Mouse (Mus musculus): ENCODE data around the gene Pla2g12a. TPM values are rescaled to one million over a fixed set of nuclear protein-coding genes. Genes with fewer than 3 reads are reported as not detected.

The Pla2g12a gene
- polyA plus RNA-seq, 1 experiment from 2014 or later, result 43.7 TPM

- ATAC-seq (no peak), DNase-seq (ENCODE audit: low spot score) (no peak)
- Histone ChIP-seq H3K4me1 (ENCODE audit: insufficient read depth, low read depth, low read length) (no peaks in the 10 kb centered on the region), H3K4me2 (replicated peaks; ENCODE audit: low read depth, low read length) (no peak overlapping the region), H3K36me3 (ENCODE audit: insufficient read depth, low read length) (no peaks in the 10 kb centered on the region), H3K27me3 (replicated peaks; ENCODE audit: insufficient read depth, low read length) (no peaks in the 10 kb centered on the region), H3K9me3 (ENCODE audit: low read length) (no peaks in the 10 kb centered on the region), H3K9ac (replicated peaks; ENCODE audit: low read depth) (no peak overlapping the region), H3K27ac (ENCODE audit: low read length) (no peak overlapping the region), H3K4me3 (ENCODE audit: low read depth, low read length) (no peak overlapping the region)
- no peak for TF ChIP-seq CTCF (IDR thresholded peaks at IDR 0.05)
- 38% methylated on average over 7 of the region's 7 CpGs for WGBS
These were observed 40.4 kb upstream of the Pla2g12a start for GRCm38 (mm10) chr3:129838017-129838416.

GRCm38 (mm10) chr3:129845868-129846267, 32.5 kb upstream of the Pla2g12a start:
- Histone ChIP-seq H3K4me1 (ENCODE audit: insufficient read depth, low read depth, low read length) (no peaks in the 10 kb centered on the region), H3K27me3 (replicated peaks; ENCODE audit: insufficient read depth, low read length) (no peaks in the 10 kb centered on the region), H3K4me3 (ENCODE audit: low read depth, low read length) (no peak overlapping the region), H3K9ac (replicated peaks; ENCODE audit: low read depth) (no peak overlapping the region), H3K36me3 (ENCODE audit: insufficient read depth, low read length) (no peaks in the 10 kb centered on the region), H3K4me2 (replicated peaks; ENCODE audit: low read depth, low read length) (no peak overlapping the region), H3K9me3 (ENCODE audit: low read length) (no peaks in the 10 kb centered on the region), H3K27ac (ENCODE audit: low read length) (no peak overlapping the region)
- 73% methylated on average over 2 of the region's 2 CpGs for WGBS
- ATAC-seq (no peak), DNase-seq (ENCODE audit: low spot score) (no peak)
- TF ChIP-seq EP300 (IDR thresholded peaks at IDR 0.05), result no peak
- TF ChIP-seq CTCF (IDR thresholded peaks at IDR 0.05), result no peak

GRCm38 (mm10) chr3:129846846-129847245, 31.6 kb upstream of the Pla2g12a start:
- 71% methylated on average over 7 of the region's 7 CpGs for WGBS
- no peak for TF ChIP-seq CTCF (IDR thresholded peaks at IDR 0.05)
- TF ChIP-seq EP300 (IDR thresholded peaks at IDR 0.05), result no peak
- ATAC-seq, result no peak

GRCm38 (mm10) chr3:129862592-129862991, 15.8 kb upstream of the Pla2g12a start:
- Histone ChIP-seq H3K27ac (ENCODE audit: low read length) (no peak overlapping the region), H3K4me2 (replicated peaks; ENCODE audit: low read depth, low read length) (no peak overlapping the region), H3K9ac (replicated peaks; ENCODE audit: low read depth) (no peak overlapping the region), H3K4me1 (ENCODE audit: insufficient read depth, low read depth, low read length) (no peaks in the 10 kb centered on the region), H3K9me3 (ENCODE audit: low read length) (no peaks in the 10 kb centered on the region), H3K4me3 (ENCODE audit: low read depth, low read length) (no peak overlapping the region), H3K36me3 (ENCODE audit: insufficient read depth, low read length) (no peaks in the 10 kb centered on the region), H3K27me3 (replicated peaks; ENCODE audit: insufficient read depth, low read length) (no peaks in the 10 kb centered on the region)
- 63% methylated on average over 2 of the region's 2 CpGs for WGBS
- ATAC-seq (no peak), DNase-seq (ENCODE audit: low spot score) (no peak)
- TF ChIP-seq CTCF (IDR thresholded peaks at IDR 0.05) (no peak), EP300 (IDR thresholded peaks at IDR 0.05) (no peak)

More at GRCm38 (mm10) chr3:129846846-129847245, 31.6 kb upstream of the Pla2g12a start:
- H3K4me1 ChIP-seq (ENCODE audit: insufficient read depth, low read depth, low read length), result no peaks in the 10 kb centered on the region
- H3K27ac ChIP-seq (ENCODE audit: low read length), result no peak overlapping the region
- H3K4me2 ChIP-seq (replicated peaks; ENCODE audit: low read depth, low read length), result no peak overlapping the region
- H3K27me3 ChIP-seq (replicated peaks; ENCODE audit: insufficient read depth, low read length), result no peaks in the 10 kb centered on the region
- no peak overlapping the region for H3K4me3 ChIP-seq (ENCODE audit: low read depth, low read length)
- no peaks in the 10 kb centered on the region for H3K9me3 ChIP-seq (ENCODE audit: low read length)
- H3K36me3 ChIP-seq (ENCODE audit: insufficient read depth, low read length), result no peaks in the 10 kb centered on the region
- no peak for DNase-seq (ENCODE audit: low spot score)
- H3K9ac ChIP-seq (replicated peaks; ENCODE audit: low read depth), result no peak overlapping the region

GRCm38 (mm10) chr3:129863698-129864097, 14.7 kb upstream of the Pla2g12a start:
- Histone ChIP-seq H3K4me3 (ENCODE audit: low read depth, low read length) (no peak overlapping the region), H3K9ac (replicated peaks; ENCODE audit: low read depth) (no peak overlapping the region), H3K27ac (ENCODE audit: low read length) (no peak overlapping the region), H3K4me2 (replicated peaks; ENCODE audit: low read depth, low read length) (no peak overlapping the region), H3K4me1 (ENCODE audit: insufficient read depth, low read depth, low read length) (no peaks in the 10 kb centered on the region), H3K27me3 (replicated peaks; ENCODE audit: insufficient read depth, low read length) (no peaks in the 10 kb centered on the region), H3K36me3 (ENCODE audit: insufficient read depth, low read length) (no peaks in the 10 kb centered on the region), H3K9me3 (ENCODE audit: low read length) (no peaks in the 10 kb centered on the region)
- WGBS, result 54% methylated on average over 14 of the region's 14 CpGs
- DNase-seq (ENCODE audit: low spot score) (peak; percentile 30), ATAC-seq (0 out of 2 replicates have a peak, but pooled peaks have one; percentile 37)
- TF ChIP-seq EP300 (IDR thresholded peaks at IDR 0.05) (no peak), CTCF (IDR thresholded peaks at IDR 0.05) (peak; percentile 85)

- TF ChIP-seq CTCF (IDR thresholded peaks at IDR 0.05) (no peak), EP300 (IDR thresholded peaks at IDR 0.05) (no peak)
- no peaks in the 10 kb centered on the region for H3K9me3 ChIP-seq (ENCODE audit: low read length)
- no peak overlapping the region for H3K4me2 ChIP-seq (replicated peaks; ENCODE audit: low read depth, low read length)
- WGBS, result 81% methylated on average over 10 of the region's 10 CpGs
- H3K9ac ChIP-seq (replicated peaks; ENCODE audit: low read depth), result no peak overlapping the region
- H3K4me1 ChIP-seq (ENCODE audit: insufficient read depth, low read depth, low read length), result peaks cover 5% of the 10 kb centered on the region; the same call in 1 of the 2 replicates
- no peak for ATAC-seq
- no peaks in the 10 kb centered on the region for H3K36me3 ChIP-seq (ENCODE audit: insufficient read depth, low read length)
- DNase-seq (ENCODE audit: low spot score), result peak; percentile 29
- no peaks in the 10 kb centered on the region for H3K27me3 ChIP-seq (replicated peaks; ENCODE audit: insufficient read depth, low read length)
- no peak overlapping the region for H3K27ac ChIP-seq (ENCODE audit: low read length)
- no peak overlapping the region for H3K4me3 ChIP-seq (ENCODE audit: low read depth, low read length)
These were observed 1.1 kb upstream of the Pla2g12a start for GRCm38 (mm10) chr3:129877327-129877726.

Data from lung, postnatal 0 days (tissue).